Mouse (Mus musculus) heart, postnatal 36 days (tissue): ENCODE results near the gene Mybph. TPM values are rescaled to one million over a fixed set of nuclear protein-coding genes. Genes with fewer than 3 reads are reported as not detected.

Source experiments
- DNase-seq, 2 experiments: peaks; one replicate each; pipeline ENCODE4 v3.0.0; 2021 to 2022
- intact Hi-C: fragments of 180-260 bp; cut with DNase I; formaldehyde crosslinking; loops from one replicate; pipeline ENCODE4 v1.15.1; 2025
- total RNA-seq, 2 experiments: library from RNA; stranded (reverse); gene quantifications; 2 replicates each; pipeline ENCODE4 v1.2.3; 2021

Mybph gene
- total RNA-seq, 2 experiments from 2014 or later: not detected

- no peak for DNase-seq
- intact Hi-C loops: no loop called here
Observed at GRCm38 (mm10) chr1:134230638-134231228, 37.5 kb downstream of the Mybph start.

GRCm38 (mm10) chr1:134231270-134231669, 38.0 kb downstream of the Mybph start:
- peak in 1 of 2 experiments; percentile 45 for DNase-seq
- intact Hi-C loops: no loop called here

GRCm38 (mm10) chr1:134231681-134232080, 38.4 kb downstream of the Mybph start:
- intact Hi-C loops: loop anchor here (1.0 kb wide), 1 partner anchor 9 kb away; no protein-coding TSS in a partner anchor
- DNase-seq: no peak

- DNase-seq: no peak
- intact Hi-C loops: loop anchor here (1.0 kb wide), 1 partner anchor 10 kb away; no protein-coding TSS in a partner anchor
Observed at GRCm38 (mm10) chr1:134232326-134232725, 39.1 kb downstream of the Mybph start.

GRCm38 (mm10) chr1:134232778-134233531, 39.7 kb downstream of the Mybph start:
- peak; percentile 51 to 62 for DNase-seq
- intact Hi-C loops: loop anchor here (1.0 kb wide), 1 partner anchor 11 kb away; no protein-coding TSS in a partner anchor

- intact Hi-C loops: no loop called here
- no peak for DNase-seq
Observed at GRCm38 (mm10) chr1:134233681-134234454, 40.6 kb downstream of the Mybph start.

- intact Hi-C loops: no loop called here
- DNase-seq: peak; percentile 52 to 70
Observed at GRCm38 (mm10) chr1:134234455-134235390, 41.5 kb downstream of the Mybph start.

- DNase-seq: no peak
- intact Hi-C loops: no loop called here
Observed at GRCm38 (mm10) chr1:134235391-134235921, 42.2 kb downstream of the Mybph start, which contains the start of gene Adora1. TSS of gene Adora1 (minus strand) at chr1:134235431.

GRCm38 (mm10) chr1:134236142-134236541, 42.9 kb downstream of the Mybph start:
- intact Hi-C loops: no loop called here
- DNase-seq: no peak

- no peak for DNase-seq
- intact Hi-C loops: no loop called here
Observed at GRCm38 (mm10) chr1:134237438-134237837, 44.2 kb downstream of the Mybph start.

- intact Hi-C loops: loop anchor here (5.0 kb wide), 1 partner anchor 188 kb away; no protein-coding TSS in a partner anchor
- no peak for DNase-seq
Observed at GRCm38 (mm10) chr1:134240701-134241100, 47.5 kb downstream of the Mybph start.

GRCm38 (mm10) chr1:134241298-134241697, 48.0 kb downstream of the Mybph start:
- intact Hi-C loops: loop anchor here (5.0 kb wide), 1 partner anchor 189 kb away; no protein-coding TSS in a partner anchor
- DNase-seq: no peak

GRCm38 (mm10) chr1:134242286-134242685, 49.0 kb downstream of the Mybph start:
- intact Hi-C loops: loop anchor here (5.0 kb wide), 1 partner anchor 190 kb away; no protein-coding TSS in a partner anchor
- no peak for DNase-seq

GRCm38 (mm10) chr1:134243505-134243904, 50.3 kb downstream of the Mybph start:
- intact Hi-C loops: loop anchor here (5.0 kb wide), 1 partner anchor 191 kb away; no protein-coding TSS in a partner anchor

GRCm38 (mm10) chr1:134243948-134244914, 51.0 kb downstream of the Mybph start:
- intact Hi-C loops: loop anchor here (1.0 to 5.0 kb wide), 5 partner anchors 48 to 192 kb away; no protein-coding TSS in a partner anchor
- DNase-seq: peak; percentile 90 to 93

More at GRCm38 (mm10) chr1:134243505-134243904, 50.3 kb downstream of the Mybph start:
- DNase-seq: no peak

GRCm38 (mm10) chr1:134245004-134245717, 51.9 kb downstream of the Mybph start:
- intact Hi-C loops: loop anchor here (2.0 kb wide), 1 partner anchor 78 kb away; no protein-coding TSS in a partner anchor
- DNase-seq: no peak

- intact Hi-C loops: no loop called here
- DNase-seq: peak in 1 of 2 experiments; percentile 32
Observed at GRCm38 (mm10) chr1:134246590-134246989, 53.3 kb downstream of the Mybph start.
